In the genomic region with DNA sequence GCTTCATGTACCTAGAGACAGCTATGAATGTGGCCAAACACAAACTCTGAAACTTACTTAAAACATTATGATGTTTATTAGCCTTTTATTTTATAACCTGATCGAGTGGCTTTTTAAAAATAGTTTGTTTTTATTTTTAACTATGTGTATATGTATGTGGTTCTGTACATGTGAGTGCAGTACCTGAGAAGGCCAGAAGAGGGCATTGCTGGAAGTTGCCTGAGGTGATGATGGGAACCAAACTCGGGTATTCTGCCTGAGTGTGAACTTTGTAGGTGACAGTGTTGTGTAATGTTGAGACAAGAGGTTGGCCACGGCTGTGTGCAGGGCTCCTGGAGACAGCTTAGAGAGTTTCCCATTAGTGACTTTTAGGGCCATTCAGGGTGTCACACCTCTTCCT, we compare ENCODE assay signal across 19 mouse cellular contexts. TPM values are rescaled to one million over a fixed set of nuclear protein-coding genes. Genes with fewer than 3 reads are reported as not detected.
DNase-seq lines count a peak whose midpoint lies in the region; ATAC-seq and TF ChIP-seq lines count a peak whose summit lies in the region.
"Had no signal": no experiment of that assay in that cellular context is flagged by ENCODE, and none has a peak within 500 bp of the region (broad histone marks: within the 10 kb centered on the region; RNA-seq: fewer than 3 reads in every experiment).

No protein-coding gene starts in this region.

- no peak for TF ChIP-seq RAD21 in CH12.LX (IDR thresholded peaks at IDR 0.05; ENCODE audit: low read depth, low read length)

- TF ChIP-seq CTCF in left cerebral cortex, adult 2 months (IDR thresholded peaks at IDR 0.05) = peak; percentile 33
- peak; percentile 19 to 25; a peak in 1 of 4 replicates for TF ChIP-seq CTCF in CH12.LX (conservative IDR thresholded peaks at IDR 0.05 in 1 of 2, IDR thresholded peaks at IDR 0.05 in 1 of 2; ENCODE audit: low read depth in 2 of 2, low read length in 2 of 2)
- peak; percentile 39; the same call in 1 of the 2 replicates for TF ChIP-seq CTCF in brain, embryonic 14.5 days (IDR thresholded peaks at IDR 0.05; ENCODE audit: borderline replicate concordance, extremely low read depth, insufficient read depth, insufficient read length)

- ATAC-seq in forebrain, embryonic 13.5 days = no peak

- H3K27ac ChIP-seq in left cerebral cortex, adult 2 months = no peak overlapping the region
- no peak overlapping the region for H3K27ac ChIP-seq in CH12.LX (ENCODE audit: insufficient read depth, low read depth)
- H3K27ac ChIP-seq in forebrain, embryonic 13.5 days = no peak overlapping the region
- H3K27ac ChIP-seq: embryonic facial prominence, embryonic 12.5 days; limb, embryonic 10.5 days; stomach, embryonic 15.5 days had no signal

- in situ Hi-C loops in CH12.LX (cut with MboI; ENCODE audit: low pct_ligation_motif_present, low pct_unique_long_range_greater_than_20kb, low sequenced_read_pairs) = no loop called here

- H3K9me3 ChIP-seq in CH12.LX (replicated peaks; ENCODE audit: low read length) = no peaks in the 10 kb centered on the region
- no peaks in the 10 kb centered on the region for H3K9me3 ChIP-seq in forebrain, embryonic 13.5 days (replicated peaks)
- H3K9me3 ChIP-seq: embryonic facial prominence, embryonic 12.5 days; limb, embryonic 10.5 days; stomach, embryonic 15.5 days had no signal

- H3K27me3 ChIP-seq in CH12.LX (replicated peaks) = no peaks in the 10 kb centered on the region
- no peaks in the 10 kb centered on the region for H3K27me3 ChIP-seq in forebrain, embryonic 13.5 days
- H3K27me3 ChIP-seq: embryonic facial prominence, embryonic 12.5 days; stomach, embryonic 15.5 days had no signal

- no peak for TF ChIP-seq POLR2A in CH12.LX (IDR thresholded peaks at IDR 0.05; ENCODE audit: low read depth, low read length)
- no peak for TF ChIP-seq POLR2A in brain, embryonic 14.5 days (IDR thresholded peaks at IDR 0.05; ENCODE audit: borderline replicate concordance, extremely low read depth, insufficient read depth, insufficient read length, poor library complexity, severe bottlenecking)

- dilution Hi-C loops in CH12.LX (cut with MboI; ENCODE audit: extremely low pct_ligation_motif_present, extremely low pct_unique_long_range_greater_than_20kb, low sequenced_read_pairs) = no loop called here

- H3K4me3 ChIP-seq in left cerebral cortex, adult 2 months = no peak overlapping the region
- H3K4me3 ChIP-seq in CH12.LX (replicated peaks in 1 of 3; ENCODE audit: low read depth in 2 of 3, low read length in 2 of 3, poor library complexity in 1 of 3) = no peak overlapping the region
- no peak overlapping the region for H3K4me3 ChIP-seq in forebrain, embryonic 13.5 days
- H3K4me3 ChIP-seq: embryonic facial prominence, embryonic 12.5 days; limb, embryonic 10.5 days; megakaryocyte, embryonic 14.5 days; stomach, embryonic 15.5 days had no signal

- H3K9ac ChIP-seq in CH12.LX (ENCODE audit: insufficient read depth, low read depth) = no peak overlapping the region
- H3K9ac ChIP-seq in forebrain, embryonic 13.5 days = no peak overlapping the region
- H3K9ac ChIP-seq: embryonic facial prominence, embryonic 12.5 days; stomach, embryonic 15.5 days had no signal

- no peak for TF ChIP-seq EP300 in CH12.LX (IDR thresholded peaks at IDR 0.05; ENCODE audit: low read length)

- WGBS in forebrain, embryonic 13.5 days = 88% methylated on average over 3 of the region's 3 CpGs

- no peaks in the 10 kb centered on the region for H3K79me2 ChIP-seq in CH12.LX (replicated peaks; ENCODE audit: control insufficient read depth, extremely low read depth, insufficient read depth, poor library complexity, severe bottlenecking)

- intact Hi-C loops in left cerebral cortex, adult 2 months (cut with DNase I) = no loop called here
- intact Hi-C loops in left cerebral cortex, postnatal 36 days (cut with DNase I) = no loop called here

- H3K4me2 ChIP-seq in CH12.LX (ENCODE audit: insufficient read depth, low read depth, poor library complexity, severe bottlenecking) = no peak overlapping the region
- H3K4me2 ChIP-seq in forebrain, embryonic 13.5 days = no peak overlapping the region
- H3K4me2 ChIP-seq: embryonic facial prominence, embryonic 12.5 days; stomach, embryonic 15.5 days had no signal

- H3K4me1 ChIP-seq in CH12.LX (ENCODE audit: control insufficient read depth in 1 of 2, insufficient read depth in 2 of 2) = peaks cover 0 to 13% of the 10 kb centered on the region in 2 experiments; a peak in 2 of 4 replicates
- peaks cover 10% of the 10 kb centered on the region for H3K4me1 ChIP-seq in forebrain, embryonic 13.5 days
- H3K4me1 ChIP-seq: limb, embryonic 10.5 days; stomach, embryonic 15.5 days had no signal

- no peak for DNase-seq in left cerebral cortex, adult 2 months (ENCODE audit: extremely low spot score in 1 of 2, low spot score in 2 of 2)
- no peak for DNase-seq in left cerebral cortex, postnatal 36 days (ENCODE audit: low spot score in 2 of 2)
- DNase-seq in A20 (ENCODE audit: low read depth, low spot score) = peak; percentile 22
- no peak for DNase-seq in CH12.LX (ENCODE audit: extremely low read depth)
- DNase-seq in brain, embryonic 14.5 days (ENCODE audit: low read depth) = no peak
- DNase-seq in yolk sac, embryonic 10.5 days (ENCODE audit: low spot score) = no peak
- DNase-seq in right cerebral cortex, postnatal 36 days (ENCODE audit: low spot score in 2 of 2) = no peak
- DNase-seq: cerebellum, postnatal 25 days; right cerebral cortex, postnatal 4 days had no signal

- no peaks in the 10 kb centered on the region for H3K36me3 ChIP-seq in CH12.LX (replicated peaks in 1 of 2; ENCODE audit: control insufficient read depth in 1 of 2, insufficient read depth in 1 of 2, low read length in 1 of 2)
- no peaks in the 10 kb centered on the region for H3K36me3 ChIP-seq in forebrain, embryonic 13.5 days (ENCODE audit: poor library complexity, severe bottlenecking)
- H3K36me3 ChIP-seq: embryonic facial prominence, embryonic 12.5 days; limb, embryonic 10.5 days; stomach, embryonic 15.5 days had no signal

TF ChIP-seq in CH12.LX, 34 proteins besides CTCF, POLR2A, EP300 and RAD21:
- TF ChIP-seq SMC3 (IDR thresholded peaks at IDR 0.05; ENCODE audit: low read depth, low read length) (peak; percentile 15; the same call in 1 of the 2 replicates), PAX5 (IDR thresholded peaks at IDR 0.05; ENCODE audit: low read length) (no peak), ZKSCAN1 (IDR thresholded peaks at IDR 0.05; ENCODE audit: borderline replicate concordance, low read depth, low read length) (no peak), RCOR1 (conservative IDR thresholded peaks at IDR 0.05; ENCODE audit: low read depth, low read length) (no peak), MAZ (IDR thresholded peaks at IDR 0.05; ENCODE audit: low read depth, low read length) (no peak), E2F4 (IDR thresholded peaks at IDR 0.05; ENCODE audit: insufficient replicate concordance, low read depth, low read length) (no peak), NELFE (IDR thresholded peaks at IDR 0.05; ENCODE audit: low read depth, low read length) (no peak), ZNF384 (IDR thresholded peaks at IDR 0.05; ENCODE audit: low read depth, low read length) (no peak)

RNA-seq across cellular contexts. Expression of gene Izumo1r, which starts 9.1 kb away (rescaled TPM):
- not detected for total RNA-seq in left cerebral cortex, adult 2 months (2021)
- not detected for total RNA-seq in left cerebral cortex, postnatal 36 days (2021)
- total RNA-seq in CH12.LX (2012; rRNA removed) = not detected in 2 replicates
- total RNA-seq in CH12.LX (2014; rRNA removed) = not detected in 2 replicates
- polyA plus RNA-seq in CH12.LX (2012; ENCODE audit: insufficient read length, low read depth) = not detected in 2 replicates
- polyA plus RNA-seq in brain, embryonic 14.5 days (2012; rRNA removed) = not detected in 2 replicates
- not detected in 2 replicates for polyA plus RNA-seq in forebrain, embryonic 13.5 days (2015; fragmentation: Nextera tagmentation; extraction: Ambion mirVana)
- total RNA-seq: adrenal gland, adult 18-20 months; heart, adult 8-10 months; heart, postnatal 25 days; layer of hippocampus, postnatal 14 days had no signal
- polyA plus RNA-seq: limb, embryonic 10.5 days; liver, embryonic 16.5 days; stomach, embryonic 15.5 days had no signal

RNA-seq across cellular contexts. Expression of gene Gpr83, which starts 34.6 kb away (rescaled TPM):
- total RNA-seq in left cerebral cortex, adult 2 months (2021) = 10 to 100 TPM; 20.0 to 23.6 TPM
- total RNA-seq in left cerebral cortex, postnatal 36 days (2021) = 10 to 100 TPM; 21.7 to 27.3 TPM
- total RNA-seq in CH12.LX (2012; rRNA removed) = not detected in 2 replicates
- total RNA-seq in CH12.LX (2014; rRNA removed) = not detected in 2 replicates
- not detected in 2 replicates for polyA plus RNA-seq in CH12.LX (2012; ENCODE audit: insufficient read length, low read depth)
- polyA plus RNA-seq in brain, embryonic 14.5 days (2012; rRNA removed) = 1.6 and 2.2 TPM in 2 replicates
- polyA plus RNA-seq in forebrain, embryonic 13.5 days (2015; fragmentation: Nextera tagmentation; extraction: Ambion mirVana) = 0.45 and 0.49 TPM in 2 replicates
- total RNA-seq: adrenal gland, adult 18-20 months; heart, postnatal 25 days had no signal

Comparison
In these comparisons a context has a peak if more than half of its experiments do, and no peak if none do; other contexts are left out.
1. RNA of gene Gpr83, which starts 34.6 kb away (total RNA-seq): 21.7 to 27.3 TPM in left cerebral cortex, postnatal 36 days and 20.0 to 23.6 TPM in left cerebral cortex, adult 2 months; not detected in CH12.LX; every median in the first group is over 10 times any median in the second.
2. Peak in every context shown above with its lines, with median percentiles within 50 percentile points of each other: CTCF ChIP-seq.